39 mouse cellular contexts compared by ENCODE assay signal in the genomic region with DNA sequence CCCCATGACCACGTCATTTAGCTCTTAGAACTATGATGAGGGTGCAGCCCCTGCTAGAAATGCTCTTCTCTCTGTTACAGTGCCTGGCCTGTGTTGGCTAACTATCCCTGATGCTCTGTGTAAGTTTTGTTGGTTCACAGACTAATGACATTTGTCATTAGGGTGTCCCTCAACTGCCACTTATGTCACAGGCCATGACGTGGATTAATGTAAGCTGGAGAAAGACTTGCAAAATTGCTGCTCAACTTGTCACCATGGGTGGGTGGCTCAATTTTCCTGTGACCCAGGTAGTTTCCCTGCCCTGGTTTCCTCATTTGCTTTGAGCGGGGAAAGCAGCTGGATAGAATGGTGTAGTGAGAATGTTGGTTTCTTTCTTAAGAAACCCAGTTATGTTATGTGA. TPM values are rescaled to one million over a fixed set of nuclear protein-coding genes. Genes with fewer than 3 reads are reported as not detected.
"Had no signal": no experiment of that assay in that cellular context is flagged by ENCODE, and none has a peak within 500 bp of the region (broad histone marks: within the 10 kb centered on the region; RNA-seq: fewer than 3 reads in every experiment).

No protein-coding gene starts in this region.

- DNase-seq: left cerebral cortex, postnatal 4 days; liver; liver, embryonic 13.5 days; liver, postnatal 0 days; lung, adult 18-20 months; lung, adult 2 months; lung, embryonic 14.5 days; lung, postnatal 10 days; lung, postnatal 14 days; lung, postnatal 36 days; lung, postnatal 4 days; midbrain, embryonic 14.5 days had no signal

- ATAC-seq: liver, embryonic 12.5 days; liver, postnatal 0 days; lung, postnatal 0 days; midbrain, embryonic 13.5 days; midbrain, embryonic 15.5 days; midbrain, embryonic 16.5 days had no signal

- H3K4me2 ChIP-seq: limb, embryonic 12.5 days; limb, embryonic 13.5 days; limb, embryonic 15.5 days; liver, embryonic 11.5 days; liver, embryonic 12.5 days; liver, embryonic 13.5 days; liver, embryonic 15.5 days; lung, embryonic 14.5 days; lung, embryonic 15.5 days; midbrain, embryonic 11.5 days; midbrain, embryonic 12.5 days; midbrain, embryonic 13.5 days; midbrain, embryonic 15.5 days; neural tube, embryonic 12.5 days; neural tube, embryonic 13.5 days had no signal

- H3K27me3 ChIP-seq: limb, embryonic 13.5 days; limb, embryonic 15.5 days; liver, embryonic 12.5 days; liver, embryonic 13.5 days; liver, embryonic 15.5 days; lung, embryonic 15.5 days; megakaryocyte, embryonic 14.5 days; midbrain, embryonic 12.5 days; midbrain, embryonic 13.5 days; midbrain, embryonic 15.5 days; neural tube, embryonic 12.5 days; neural tube, embryonic 13.5 days had no signal

- H3K4me1 ChIP-seq: limb, embryonic 10.5 days; limb, embryonic 12.5 days; limb, embryonic 13.5 days; limb, embryonic 15.5 days; liver, embryonic 12.5 days; liver, embryonic 13.5 days; liver, embryonic 15.5 days; lung, embryonic 15.5 days; megakaryocyte, embryonic 14.5 days; midbrain, embryonic 10.5 days; midbrain, embryonic 12.5 days; midbrain, embryonic 13.5 days; midbrain, embryonic 15.5 days; neural tube, embryonic 12.5 days; neural tube, embryonic 13.5 days had no signal

- H3K9ac ChIP-seq: limb, embryonic 12.5 days; limb, embryonic 13.5 days; limb, embryonic 15.5 days; liver, embryonic 12.5 days; liver, embryonic 13.5 days; liver, embryonic 14.5 days; liver, embryonic 15.5 days; liver, postnatal 0 days; lung, embryonic 14.5 days; lung, embryonic 15.5 days; midbrain, embryonic 12.5 days; midbrain, embryonic 13.5 days; midbrain, embryonic 15.5 days; neural tube, embryonic 12.5 days; neural tube, embryonic 13.5 days had no signal

- H3K4me3 ChIP-seq: limb, embryonic 10.5 days; limb, embryonic 12.5 days; limb, embryonic 13.5 days; limb, embryonic 15.5 days; liver, embryonic 12.5 days; liver, embryonic 13.5 days; liver, embryonic 15.5 days; lung, embryonic 15.5 days; megakaryocyte, embryonic 14.5 days; midbrain, embryonic 10.5 days; midbrain, embryonic 12.5 days; midbrain, embryonic 13.5 days; midbrain, embryonic 15.5 days; myocyte; neural tube, embryonic 12.5 days; neural tube, embryonic 13.5 days had no signal

- H3K36me3 ChIP-seq: limb, embryonic 10.5 days; limb, embryonic 12.5 days; limb, embryonic 13.5 days; limb, embryonic 15.5 days; liver, embryonic 12.5 days; liver, embryonic 13.5 days; liver, embryonic 15.5 days; lung, embryonic 15.5 days; midbrain, embryonic 10.5 days; midbrain, embryonic 12.5 days; midbrain, embryonic 13.5 days; midbrain, embryonic 15.5 days; neural tube, embryonic 12.5 days; neural tube, embryonic 13.5 days had no signal

- H3K27ac ChIP-seq: limb, embryonic 10.5 days; limb, embryonic 12.5 days; limb, embryonic 13.5 days; limb, embryonic 15.5 days; liver, embryonic 12.5 days; liver, embryonic 13.5 days; liver, embryonic 14.5 days; liver, embryonic 15.5 days; lung, embryonic 15.5 days; macrophage; midbrain, embryonic 10.5 days; midbrain, embryonic 12.5 days; midbrain, embryonic 13.5 days; midbrain, embryonic 15.5 days; neural tube, embryonic 12.5 days; neural tube, embryonic 13.5 days had no signal

- H3K9me3 ChIP-seq: limb, embryonic 10.5 days; limb, embryonic 12.5 days; limb, embryonic 13.5 days; limb, embryonic 15.5 days; liver, embryonic 12.5 days; liver, embryonic 13.5 days; liver, embryonic 15.5 days; lung, embryonic 15.5 days; midbrain, embryonic 10.5 days; midbrain, embryonic 12.5 days; midbrain, embryonic 13.5 days; midbrain, embryonic 15.5 days; neural tube, embryonic 12.5 days; neural tube, embryonic 13.5 days had no signal

RNA-seq across cellular contexts. Expression of a gene that starts 22.8 kb away (rescaled TPM):
- total RNA-seq: left cerebral cortex, postnatal 25 days; left cerebral cortex, postnatal 36 days; liver, adult 2 months; monocyte, adult 5-6 weeks had no signal
- polyA plus RNA-seq: limb, embryonic 10.5 days; limb, embryonic 11.5 days; limb, embryonic 12.5 days; limb, embryonic 13.5 days; liver, adult 2 months; liver, embryonic 11.5 days; liver, embryonic 12.5 days; liver, embryonic 13.5 days; liver, embryonic 14.5 days; liver, embryonic 15.5 days; liver, postnatal 0 days; macrophage; midbrain, embryonic 10.5 days; midbrain, embryonic 11.5 days; midbrain, embryonic 12.5 days; midbrain, embryonic 14.5 days; midbrain, embryonic 16.5 days; myocyte; neural tube, embryonic 11.5 days; neural tube, embryonic 12.5 days; neural tube, embryonic 13.5 days had no signal
